Mouse (Mus musculus) olfactory bulb, adult 2 months (tissue): ENCODE data around the gene Gpr107.

Experiments
- CTCF ChIP-seq: fragments of 200-500 bp; IDR thresholded peaks from 2 replicates; pipeline ENCODE4 v1.5.1; 2012; ENCODE audit warnings: low read depth, mild to moderate bottlenecking, low read length, moderate library complexity; ENCODE audit not compliant: insufficient read depth
- POLR2A ChIP-seq: fragments of 200-500 bp; IDR thresholded peaks from 2 replicates; pipeline ENCODE4 v1.6.1; 2012; ENCODE audit warnings: mild to moderate bottlenecking, low read depth, low read length, moderate library complexity; ENCODE audit not compliant: insufficient read depth

DNA sequence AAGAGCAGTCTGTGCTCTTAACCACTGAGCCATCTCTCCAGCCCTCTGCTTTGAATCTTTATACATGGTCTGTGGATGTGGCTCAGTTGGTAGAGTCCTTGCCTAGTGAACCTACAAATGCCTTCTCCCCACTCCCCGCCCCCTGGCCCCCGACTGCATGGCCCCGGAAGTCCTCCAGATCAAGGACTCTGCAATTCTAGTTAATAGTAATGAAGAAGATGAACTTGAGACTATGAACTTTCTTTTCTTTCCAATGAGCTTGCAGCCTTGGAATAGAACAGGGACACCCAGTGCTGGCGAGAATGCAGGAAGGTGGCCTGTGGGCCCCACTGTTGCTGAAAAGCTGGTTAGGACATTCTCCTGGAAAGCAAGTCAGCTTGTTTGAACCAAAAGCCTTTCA is 100.1 kb downstream of the Gpr107 start:
- TF ChIP-seq CTCF (no peak), POLR2A (no peak)
